ENCODE assay signal across 11 mouse cellular contexts in the genomic region with DNA sequence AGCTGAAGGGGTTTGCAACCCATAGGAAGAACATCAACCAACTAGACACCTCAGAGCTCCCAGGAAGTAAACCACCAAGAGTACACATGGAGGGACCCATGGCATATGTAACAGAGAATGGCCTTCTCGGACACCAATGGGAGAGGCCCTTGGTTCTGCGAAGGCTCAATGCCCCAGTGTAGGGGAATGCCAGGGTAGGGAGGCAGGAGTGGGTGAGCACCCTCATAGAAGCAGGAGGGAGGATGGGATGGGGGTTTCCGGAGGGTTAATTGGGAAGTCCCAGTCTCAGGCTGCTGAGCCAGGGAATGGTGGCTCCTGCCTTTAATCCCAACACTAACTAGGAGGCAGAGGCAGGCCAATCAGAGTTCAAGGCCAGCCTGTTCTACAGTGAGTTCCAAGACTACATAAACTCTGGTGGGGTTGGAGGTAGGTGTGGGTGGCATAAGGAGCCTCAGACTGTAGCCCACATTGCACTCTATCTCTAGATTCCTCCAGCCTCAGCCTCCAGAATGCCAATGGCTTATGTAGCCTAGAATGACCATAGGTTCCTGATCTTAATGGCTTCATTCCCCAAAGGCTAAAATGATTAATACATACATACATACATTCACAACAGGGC. TPM values are rescaled to one million over a fixed set of nuclear protein-coding genes. Genes with fewer than 3 reads are reported as not detected.
DNase-seq lines count a peak whose midpoint lies in the region; ATAC-seq and TF ChIP-seq lines count a peak whose summit lies in the region.
"Had no signal": no experiment of that assay in that cellular context is flagged by ENCODE, and none has a peak within 500 bp of the region (broad histone marks: within the 10 kb centered on the region; RNA-seq: fewer than 3 reads in every experiment).

No protein-coding gene starts in this region.

- H3K27ac ChIP-seq in kidney, embryonic 14.5 days (ENCODE audit: low read depth, low read length), result no peak overlapping the region
- H3K27ac ChIP-seq in kidney, adult 2 months (ENCODE audit: insufficient read depth, low read depth, low read length), result no peak overlapping the region
- H3K27ac ChIP-seq in hindbrain, postnatal 0 days, result no peak overlapping the region

- DNase-seq in kidney, adult 2 months, result no peak
- peak; percentile 34 for DNase-seq in testis, postnatal 10 days (ENCODE audit: low spot score)
- DNase-seq in testis, postnatal 14 days (ENCODE audit: low spot score), result no peak
- DNase-seq in hindbrain, postnatal 0 days (ENCODE audit: low spot score), result no peak
- DNase-seq in urinary bladder, adult 2 months (ENCODE audit: low spot score), result no peak
- no peak for DNase-seq in lung, adult 2 months
- DNase-seq in cerebellum, adult 9-11 months, result no peak
- DNase-seq: cerebellum, postnatal 14 days; gastrocnemius, postnatal 36 days had no signal

- no peak overlapping the region for H3K4me3 ChIP-seq in kidney, embryonic 14.5 days (ENCODE audit: low read length)
- H3K4me3 ChIP-seq in kidney, adult 2 months (ENCODE audit: insufficient read depth, low read depth, low read length), result no peak overlapping the region
- no peak overlapping the region for H3K4me3 ChIP-seq in hindbrain, postnatal 0 days (ENCODE audit: low read length)
- no peak overlapping the region for H3K4me3 ChIP-seq in lung, adult 2 months (replicated peaks; ENCODE audit: extremely low read depth, low read depth, low read length)

- no peaks in the 10 kb centered on the region for H3K9me3 ChIP-seq in kidney, embryonic 14.5 days (ENCODE audit: control insufficient read depth, low read length)
- no peaks in the 10 kb centered on the region for H3K9me3 ChIP-seq in hindbrain, postnatal 0 days (ENCODE audit: low read length)

- TF ChIP-seq CTCF in kidney, adult 2 months (conservative IDR thresholded peaks at IDR 0.05; ENCODE audit: insufficient read depth, insufficient read length, low read depth, low read length), result no peak
- no peak for TF ChIP-seq CTCF in hindbrain, postnatal 0 days (IDR thresholded peaks at IDR 0.05; ENCODE audit: low read depth)
- TF ChIP-seq CTCF in lung, adult 2 months (IDR thresholded peaks at IDR 0.05; ENCODE audit: insufficient read depth, low read length), result no peak

- H3K36me3 ChIP-seq in kidney, embryonic 14.5 days (ENCODE audit: control insufficient read depth, insufficient read depth, low read length), result peaks cover 70% of the 10 kb centered on the region
- peaks cover 7% of the 10 kb centered on the region for H3K36me3 ChIP-seq in kidney, adult 2 months (ENCODE audit: control insufficient read depth, insufficient read depth, low read length)
- peaks cover 30% of the 10 kb centered on the region for H3K36me3 ChIP-seq in hindbrain, postnatal 0 days (ENCODE audit: insufficient read depth, low read length)

- no peaks in the 10 kb centered on the region for H3K27me3 ChIP-seq in kidney, embryonic 14.5 days (ENCODE audit: control insufficient read depth, insufficient read depth, low read length)
- H3K27me3 ChIP-seq in kidney, adult 2 months (replicated peaks; ENCODE audit: control insufficient read depth, insufficient read depth, low read length), result no peaks in the 10 kb centered on the region
- H3K27me3 ChIP-seq in hindbrain, postnatal 0 days (ENCODE audit: insufficient read depth, low read length), result no peaks in the 10 kb centered on the region

- WGBS in kidney, embryonic 14.5 days, result 85% methylated on average over 3 of the region's 3 CpGs
- WGBS in kidney, adult 2 months, result 95% methylated on average over 3 of the region's 3 CpGs
- 95% methylated on average over 3 of the region's 3 CpGs for WGBS in hindbrain, postnatal 0 days
- WGBS in lung, adult 2 months, result 90% methylated on average over 3 of the region's 3 CpGs

- no peak for TF ChIP-seq POLR2A in kidney, adult 2 months (IDR thresholded peaks at IDR 0.05; ENCODE audit: low read depth, low read length)
- no peak for TF ChIP-seq POLR2A in lung, adult 2 months (IDR thresholded peaks at IDR 0.05; ENCODE audit: borderline replicate concordance, extremely low read depth, low read depth, low read length)

- 0 out of 2 replicates have a peak, but pooled peaks have one; percentile 52 for ATAC-seq in kidney, embryonic 14.5 days (ENCODE audit: low FRiP score, low TSS enrichment)
- ATAC-seq in hindbrain, postnatal 0 days, result 0 out of 2 replicates have a peak, but pooled peaks have one; percentile 35

- H3K9ac ChIP-seq in kidney, embryonic 14.5 days (ENCODE audit: low read depth, low read length), result no peak overlapping the region
- no peak overlapping the region for H3K9ac ChIP-seq in hindbrain, postnatal 0 days (replicated peaks; ENCODE audit: low read length)

- H3K4me2 ChIP-seq in kidney, embryonic 14.5 days (replicated peaks; ENCODE audit: low read depth, low read length), result no peak overlapping the region
- no peak overlapping the region for H3K4me2 ChIP-seq in hindbrain, postnatal 0 days (ENCODE audit: low read depth, low read length)

- peaks cover 7% of the 10 kb centered on the region; the same call in 1 of the 2 replicates for H3K4me1 ChIP-seq in kidney, embryonic 14.5 days (ENCODE audit: control insufficient read depth, insufficient read depth, low read length)
- H3K4me1 ChIP-seq in kidney, adult 2 months (ENCODE audit: control insufficient read depth, insufficient read depth, low read length), result no peaks in the 10 kb centered on the region
- H3K4me1 ChIP-seq in hindbrain, postnatal 0 days (ENCODE audit: insufficient read depth, low read length), result no peaks in the 10 kb centered on the region
- no peaks in the 10 kb centered on the region for H3K4me1 ChIP-seq in lung, adult 2 months (ENCODE audit: control insufficient read depth, insufficient read depth, low read length)

RNA-seq across cellular contexts. Expression of a gene that starts 7.8 kb away (rescaled TPM):
- 756 and 811 TPM in 2 replicates for polyA plus RNA-seq in kidney, embryonic 14.5 days (2014; fragmentation: Nextera tagmentation; extraction: Ambion mirVana)
- 26.5 and 34.3 TPM in 2 replicates for polyA plus RNA-seq in kidney, adult 2 months (2012; rRNA removed)
- 111 and 129 TPM in 2 replicates for total RNA-seq in hindbrain, postnatal 0 days (2014; rRNA removed)
- 227 and 240 TPM in 2 replicates for polyA plus RNA-seq in hindbrain, postnatal 0 days (2015; fragmentation: Nextera tagmentation; extraction: Ambion mirVana)
- polyA plus RNA-seq in urinary bladder, adult 2 months (2012; rRNA removed), result 133 and 176 TPM in 2 replicates
- 31.5 and 46.7 TPM in 2 replicates for polyA plus RNA-seq in lung, adult 2 months (2012; rRNA removed)

RNA-seq across cellular contexts. Expression of a gene that starts 8.0 kb away (rescaled TPM):
- 0.11 TPM in 1 of 2 replicates, not detected in the other for polyA plus RNA-seq in kidney, embryonic 14.5 days (2014; fragmentation: Nextera tagmentation; extraction: Ambion mirVana)
- polyA plus RNA-seq in kidney, adult 2 months (2012; rRNA removed), result 0.04 and 0.05 TPM in 2 replicates
- not detected in 2 replicates for total RNA-seq in hindbrain, postnatal 0 days (2014; rRNA removed)
- polyA plus RNA-seq in hindbrain, postnatal 0 days (2015; fragmentation: Nextera tagmentation; extraction: Ambion mirVana), result 0.09 TPM in 1 of 2 replicates, not detected in the other
- polyA plus RNA-seq in urinary bladder, adult 2 months (2012; rRNA removed), result 0.09 TPM in 1 of 2 replicates, not detected in the other
- polyA plus RNA-seq in lung, adult 2 months (2012; rRNA removed), result 0.06 TPM in 1 of 2 replicates, not detected in the other
- total RNA-seq: gastrocnemius, postnatal 36 days had no signal
- polyA plus RNA-seq: spleen, adult 2 months had no signal

RNA-seq across cellular contexts. Expression of a gene that starts 25.0 kb away (rescaled TPM):
- 49.0 and 61.9 TPM in 2 replicates for polyA plus RNA-seq in kidney, embryonic 14.5 days (2014; fragmentation: Nextera tagmentation; extraction: Ambion mirVana)
- polyA plus RNA-seq in kidney, adult 2 months (2012; rRNA removed), result 2.5 and 2.9 TPM in 2 replicates
- total RNA-seq in hindbrain, postnatal 0 days (2014; rRNA removed), result 2.1 and 3.3 TPM in 2 replicates
- 17.9 and 19.1 TPM in 2 replicates for polyA plus RNA-seq in hindbrain, postnatal 0 days (2015; fragmentation: Nextera tagmentation; extraction: Ambion mirVana)
- 8.1 and 8.9 TPM in 2 replicates for polyA plus RNA-seq in urinary bladder, adult 2 months (2012; rRNA removed)
- polyA plus RNA-seq in lung, adult 2 months (2012; rRNA removed), result 0.79 and 1.6 TPM in 2 replicates
